Comparison of ENCODE assay signal across 23 mouse cellular contexts in genomic region chr19:3884325-3884990, GRCm38 (mm10). TPM values are rescaled to one million over a fixed set of nuclear protein-coding genes. Genes with fewer than 3 reads are reported as not detected.
DNase-seq lines count a peak whose midpoint lies in the region; ATAC-seq lines count a peak whose summit lies in the region.
"Had no signal": no experiment of that assay in that cellular context is flagged by ENCODE, and none has a peak within 500 bp of the region (broad histone marks: within the 10 kb centered on the region; RNA-seq: fewer than 3 reads in every experiment).

No protein-coding gene starts in this region.

- ATAC-seq in heart, embryonic 13.5 days (ENCODE audit: extremely low read depth, insufficient number of reproducible peaks, low FRiP score, low TSS enrichment) = no peak
- no peak for ATAC-seq in heart, embryonic 11.5 days (replicated peaks; ENCODE audit: insufficient number of reproducible peaks, low FRiP score, low TSS enrichment)
- ATAC-seq in liver, embryonic 11.5 days (replicated peaks; ENCODE audit: low FRiP score) = no peak
- ATAC-seq: CD4-positive, CD25-positive, alpha-beta regulatory T cell, adult 4 months; forebrain, postnatal 0 days; midbrain, embryonic 13.5 days; Patski had no signal

- DNase-seq in adrenal gland, adult 2 months = peak; percentile 46
- DNase-seq in adrenal gland, postnatal 4 days (ENCODE audit: low spot score in 2 of 2) = no peak
- peak; percentile 10 for DNase-seq in liver, embryonic 11.5 days (ENCODE audit: low spot score)
- DNase-seq in liver = no peak
- peak; percentile 58 for DNase-seq in ovary, postnatal 36 days (ENCODE audit: low spot score)
- DNase-seq in ovary, postnatal 14 days (ENCODE audit: low spot score) = no peak
- DNase-seq: cerebellum, adult 11 months; embryo, embryonic 11 days; forebrain, postnatal 0 days; gastrocnemius, postnatal 36 days; heart, postnatal 36 days; kidney, adult 11 months; right cerebral cortex, postnatal 14 days; spleen, adult 18-20 months had no signal

- no peak overlapping the region for H3K4me2 ChIP-seq in heart, embryonic 13.5 days
- no peak overlapping the region for H3K4me2 ChIP-seq in heart, embryonic 11.5 days
- no peak overlapping the region for H3K4me2 ChIP-seq in liver, embryonic 11.5 days
- H3K4me2 ChIP-seq: hindbrain, embryonic 15.5 days; midbrain, embryonic 13.5 days; neural tube, embryonic 12.5 days had no signal

- 0 out of 2 replicates have a peak, but pooled peaks cover 3% of the 10 kb centered on the region for H3K27me3 ChIP-seq in heart, embryonic 13.5 days (replicated peaks)
- no peaks in the 10 kb centered on the region for H3K27me3 ChIP-seq in heart, embryonic 11.5 days (ENCODE audit: control insufficient read depth, insufficient read depth, low read length)
- no peaks in the 10 kb centered on the region for H3K27me3 ChIP-seq in liver, embryonic 11.5 days (replicated peaks; ENCODE audit: control insufficient read depth, insufficient read depth, low read length)
- H3K27me3 ChIP-seq: hindbrain, embryonic 15.5 days; midbrain, embryonic 13.5 days; neural tube, embryonic 12.5 days; Patski had no signal

- 0 out of 2 replicates have a peak overlapping the region, but pooled peaks have one; percentile 33 for H3K9ac ChIP-seq in heart, embryonic 13.5 days
- no peak overlapping the region for H3K9ac ChIP-seq in heart, embryonic 11.5 days (ENCODE audit: low read depth, low read length)
- no peak overlapping the region for H3K9ac ChIP-seq in liver, embryonic 11.5 days (ENCODE audit: low read depth, low read length)
- H3K9ac ChIP-seq: forebrain, postnatal 0 days; hindbrain, embryonic 15.5 days; liver, embryonic 14.5 days; midbrain, embryonic 13.5 days; neural tube, embryonic 12.5 days had no signal

- no peak overlapping the region for H3K4me3 ChIP-seq in heart, embryonic 13.5 days
- H3K4me3 ChIP-seq in heart, embryonic 11.5 days (ENCODE audit: low read depth, low read length) = no peak overlapping the region
- H3K4me3 ChIP-seq in liver, embryonic 11.5 days (ENCODE audit: low read depth, low read length) = no peak overlapping the region
- H3K4me3 ChIP-seq: forebrain, embryonic 10.5 days; hindbrain, embryonic 15.5 days; midbrain, embryonic 13.5 days; neural tube, embryonic 12.5 days had no signal

- WGBS in heart, embryonic 13.5 days = 37% methylated on average over 6 of the region's 6 CpGs
- 48% methylated on average over 6 of the region's 6 CpGs for WGBS in heart, embryonic 11.5 days (ENCODE audit: insufficient replicate concordance)
- WGBS in liver, embryonic 11.5 days = 71% methylated on average over 6 of the region's 6 CpGs

- no peaks in the 10 kb centered on the region for H3K9me3 ChIP-seq in heart, embryonic 13.5 days
- H3K9me3 ChIP-seq in heart, embryonic 11.5 days (replicated peaks; ENCODE audit: control insufficient read depth, low read length) = no peaks in the 10 kb centered on the region
- H3K9me3 ChIP-seq in liver, embryonic 11.5 days (ENCODE audit: control insufficient read depth, low read length) = no peaks in the 10 kb centered on the region
- H3K9me3 ChIP-seq: forebrain, embryonic 10.5 days; hindbrain, embryonic 15.5 days; midbrain, embryonic 13.5 days; neural tube, embryonic 12.5 days had no signal

- H3K4me1 ChIP-seq in heart, embryonic 13.5 days = peaks cover 22% of the 10 kb centered on the region
- H3K4me1 ChIP-seq in heart, embryonic 11.5 days (ENCODE audit: control insufficient read depth, insufficient read depth, low read length) = peaks cover 12% of the 10 kb centered on the region
- H3K4me1 ChIP-seq in liver, embryonic 11.5 days (replicated peaks; ENCODE audit: control insufficient read depth, insufficient read depth, low read length) = no peaks in the 10 kb centered on the region
- H3K4me1 ChIP-seq: forebrain, embryonic 10.5 days; hindbrain, embryonic 15.5 days; midbrain, embryonic 13.5 days; neural tube, embryonic 12.5 days had no signal

- peak overlapping the region; percentile 58 for H3K27ac ChIP-seq in heart, embryonic 13.5 days (replicated peaks)
- H3K27ac ChIP-seq in heart, embryonic 11.5 days (ENCODE audit: low read depth, low read length) = no peak overlapping the region; the same call in 1 of the 2 replicates
- no peak overlapping the region for H3K27ac ChIP-seq in liver, embryonic 11.5 days (ENCODE audit: low read depth, low read length)
- H3K27ac ChIP-seq: forebrain, embryonic 10.5 days; hindbrain, embryonic 15.5 days; liver, embryonic 14.5 days; midbrain, embryonic 13.5 days; neural tube, embryonic 12.5 days had no signal

- peaks cover 48% of the 10 kb centered on the region for H3K36me3 ChIP-seq in heart, embryonic 13.5 days
- H3K36me3 ChIP-seq in heart, embryonic 11.5 days (ENCODE audit: control insufficient read depth, insufficient read depth, low read length) = peaks cover 11% of the 10 kb centered on the region
- peaks cover 4% of the 10 kb centered on the region for H3K36me3 ChIP-seq in liver, embryonic 11.5 days (ENCODE audit: control insufficient read depth, insufficient read depth, low read length)

RNA-seq across cellular contexts. Expression of gene Tcirg1, which starts 22.5 kb away (rescaled TPM):
- total RNA-seq in adrenal gland, adult 2 months (2021) = 10 to 100 TPM; 63.5 to 84.6 TPM
- polyA plus RNA-seq in adrenal gland, adult 2 months (2012; rRNA removed) = 181 and 204 TPM in 2 replicates
- 10 to 100 TPM; 80.5 to 91.9 TPM for total RNA-seq in adrenal gland, postnatal 4 days (2021)
- polyA plus RNA-seq in heart, embryonic 13.5 days (2015; fragmentation: Nextera tagmentation; extraction: Ambion mirVana) = 22.7 and 25.1 TPM in 2 replicates
- polyA plus RNA-seq in heart, embryonic 11.5 days (2014; fragmentation: Nextera tagmentation; extraction: Ambion mirVana) = 16.2 and 18.7 TPM in 2 replicates
- polyA plus RNA-seq in liver, embryonic 11.5 days (2014; fragmentation: Nextera tagmentation; extraction: Ambion mirVana) = 39.8 and 42.8 TPM in 2 replicates

RNA-seq across cellular contexts. Expression of gene Ndufs8, which starts 28.1 kb away (rescaled TPM):
- 100 to 1,000 TPM; 376 to 380 TPM for total RNA-seq in adrenal gland, adult 2 months (2021)
- 391 and 420 TPM in 2 replicates for polyA plus RNA-seq in adrenal gland, adult 2 months (2012; rRNA removed)
- 100 to 1,000 TPM; 205 to 212 TPM for total RNA-seq in adrenal gland, postnatal 4 days (2021)
- polyA plus RNA-seq in heart, embryonic 13.5 days (2015; fragmentation: Nextera tagmentation; extraction: Ambion mirVana) = 361 and 400 TPM in 2 replicates
- polyA plus RNA-seq in heart, embryonic 11.5 days (2014; fragmentation: Nextera tagmentation; extraction: Ambion mirVana) = 364 and 376 TPM in 2 replicates
- polyA plus RNA-seq in liver, embryonic 11.5 days (2014; fragmentation: Nextera tagmentation; extraction: Ambion mirVana) = 278 and 287 TPM in 2 replicates

RNA-seq across cellular contexts. Expression of gene Chka, which starts 32.9 kb away (rescaled TPM):
- 100 to 1,000 TPM in 1 of 2 experiments, 10 to 100 TPM in 1; 42.1 to 124 TPM for total RNA-seq in adrenal gland, adult 2 months (2021)
- 149 and 154 TPM in 2 replicates for polyA plus RNA-seq in adrenal gland, adult 2 months (2012; rRNA removed)
- total RNA-seq in adrenal gland, postnatal 4 days (2021) = 10 to 100 TPM; 63.5 to 70.5 TPM
- 22.6 and 23.5 TPM in 2 replicates for polyA plus RNA-seq in heart, embryonic 13.5 days (2015; fragmentation: Nextera tagmentation; extraction: Ambion mirVana)
- polyA plus RNA-seq in heart, embryonic 11.5 days (2014; fragmentation: Nextera tagmentation; extraction: Ambion mirVana) = 26.6 and 27.9 TPM in 2 replicates
- 35.4 and 37.5 TPM in 2 replicates for polyA plus RNA-seq in liver, embryonic 11.5 days (2014; fragmentation: Nextera tagmentation; extraction: Ambion mirVana)

RNA-seq across cellular contexts. Expression of gene Aldh3b1, which starts 45.1 kb away (rescaled TPM):
- total RNA-seq in adrenal gland, adult 2 months (2021) = 100 to 1,000 TPM in 1 of 2 experiments, 10 to 100 TPM in 1; 26.6 to 136 TPM
- 115 and 188 TPM in 2 replicates for polyA plus RNA-seq in adrenal gland, adult 2 months (2012; rRNA removed)
- 100 to 1,000 TPM; 117 to 121 TPM for total RNA-seq in adrenal gland, postnatal 4 days (2021)
- polyA plus RNA-seq in heart, embryonic 13.5 days (2015; fragmentation: Nextera tagmentation; extraction: Ambion mirVana) = 2.2 and 2.3 TPM in 2 replicates
- polyA plus RNA-seq in heart, embryonic 11.5 days (2014; fragmentation: Nextera tagmentation; extraction: Ambion mirVana) = 2.3 and 2.4 TPM in 2 replicates
- polyA plus RNA-seq in liver, embryonic 11.5 days (2014; fragmentation: Nextera tagmentation; extraction: Ambion mirVana) = 1.7 TPM in 2 replicates

RNA-seq across cellular contexts. Expression of gene Unc93b1, which starts 50.5 kb away (rescaled TPM):
- total RNA-seq in adrenal gland, adult 2 months (2021) = 10 to 100 TPM; 48.3 to 59.2 TPM
- polyA plus RNA-seq in adrenal gland, adult 2 months (2012; rRNA removed) = 180 and 186 TPM in 2 replicates
- total RNA-seq in adrenal gland, postnatal 4 days (2021) = 10 to 100 TPM; 53.9 to 60.7 TPM
- polyA plus RNA-seq in heart, embryonic 13.5 days (2015; fragmentation: Nextera tagmentation; extraction: Ambion mirVana) = 12.4 and 13.6 TPM in 2 replicates
- polyA plus RNA-seq in heart, embryonic 11.5 days (2014; fragmentation: Nextera tagmentation; extraction: Ambion mirVana) = 4.5 and 6.2 TPM in 2 replicates
- 14.2 and 16.0 TPM in 2 replicates for polyA plus RNA-seq in liver, embryonic 11.5 days (2014; fragmentation: Nextera tagmentation; extraction: Ambion mirVana)
- polyA plus RNA-seq: Patski had no signal

Comparison
In these comparisons a context has a peak if more than half of its experiments do, and no peak if none do; other contexts are left out.
1. DNase-seq: peak in adrenal gland, adult 2 months (single experiment), liver, embryonic 11.5 days (single experiment) and ovary, postnatal 36 days (single experiment); none in adrenal gland, postnatal 4 days (0 of 2), liver (single experiment) and ovary, postnatal 14 days (single experiment).